In genomic region chr6:112471644-112472043, GRCm38 (mm10) we compare ENCODE assay signal across 29 mouse cellular contexts. TPM values are rescaled to one million over a fixed set of nuclear protein-coding genes. Genes with fewer than 3 reads are reported as not detected.
DNase-seq lines count a peak whose midpoint lies in the region; ATAC-seq and TF ChIP-seq lines count a peak whose summit lies in the region.
"Had no signal": no experiment of that assay in that cellular context is flagged by ENCODE, and none has a peak within 500 bp of the region (broad histone marks: within the 10 kb centered on the region; RNA-seq: fewer than 3 reads in every experiment).

No protein-coding gene starts in this region.

- H3K27me3 ChIP-seq in kidney, postnatal 0 days (ENCODE audit: insufficient read depth, low read length), result no peaks in the 10 kb centered on the region
- no peaks in the 10 kb centered on the region for H3K27me3 ChIP-seq in kidney, embryonic 14.5 days (ENCODE audit: control insufficient read depth, insufficient read depth, low read length)
- H3K27me3 ChIP-seq in hindbrain, embryonic 14.5 days (ENCODE audit: control insufficient read depth, insufficient read depth, low read length), result no peaks in the 10 kb centered on the region
- H3K27me3 ChIP-seq: embryonic facial prominence, embryonic 12.5 days; embryonic facial prominence, embryonic 15.5 days; hindbrain, embryonic 13.5 days had no signal

- H3K9ac ChIP-seq in kidney, postnatal 0 days (ENCODE audit: low read depth, low read length), result no peak overlapping the region
- H3K9ac ChIP-seq in kidney, embryonic 14.5 days (ENCODE audit: low read depth, low read length), result no peak overlapping the region
- no peak overlapping the region for H3K9ac ChIP-seq in hindbrain, embryonic 14.5 days
- H3K9ac ChIP-seq: embryonic facial prominence, embryonic 12.5 days; embryonic facial prominence, embryonic 15.5 days; forebrain, postnatal 0 days; hindbrain, embryonic 13.5 days had no signal

- H3K4me1 ChIP-seq in kidney, postnatal 0 days (replicated peaks; ENCODE audit: insufficient read depth, low read length), result no peaks in the 10 kb centered on the region
- 0 out of 2 replicates have a peak, but pooled peaks cover under 1% of the 10 kb centered on the region for H3K4me1 ChIP-seq in kidney, embryonic 14.5 days (ENCODE audit: control insufficient read depth, insufficient read depth, low read length)
- H3K4me1 ChIP-seq in hindbrain, embryonic 14.5 days (replicated peaks; ENCODE audit: control insufficient read depth, insufficient read depth, low read length), result no peaks in the 10 kb centered on the region
- H3K4me1 ChIP-seq: embryonic facial prominence, embryonic 12.5 days; embryonic facial prominence, embryonic 15.5 days; hindbrain, embryonic 10.5 days; hindbrain, embryonic 13.5 days had no signal

- WGBS in kidney, postnatal 0 days, result 73% methylated on average over 4 of the region's 4 CpGs
- 67% methylated on average over 4 of the region's 4 CpGs for WGBS in kidney, embryonic 14.5 days
- WGBS in hindbrain, embryonic 14.5 days, result 96% methylated on average over 4 of the region's 4 CpGs

- ATAC-seq in frontal cortex, adult (ENCODE audit: low TSS enrichment), result 0 out of 2 replicates have a peak, but pooled peaks have one; percentile 27
- ATAC-seq in kidney, postnatal 0 days (replicated peaks; ENCODE audit: low FRiP score, low read depth), result no peak
- ATAC-seq in kidney, embryonic 14.5 days (ENCODE audit: low FRiP score, low TSS enrichment), result no peak
- peak; percentile 18 to 56; a peak in 3 of 4 replicates for ATAC-seq in hematopoietic stem cell, adult 5-6 weeks (replicated peaks in 1 of 2; ENCODE audit: insufficient read depth in 1 of 2, low FRiP score in 2 of 2, low TSS enrichment in 1 of 2, low read depth in 1 of 2, poor library complexity in 2 of 2, severe bottlenecking in 2 of 2)
- no peak for ATAC-seq in hindbrain, embryonic 14.5 days (ENCODE audit: low FRiP score)
- ATAC-seq: forebrain, embryonic 14.5 days; forebrain, postnatal 0 days; hindbrain, postnatal 0 days; inflammation-experienced regulatory T-cells, adult 6 months had no signal

- H3K36me3 ChIP-seq in kidney, postnatal 0 days (ENCODE audit: insufficient read depth, low read length), result no peaks in the 10 kb centered on the region
- H3K36me3 ChIP-seq in kidney, embryonic 14.5 days (ENCODE audit: control insufficient read depth, insufficient read depth, low read length), result no peaks in the 10 kb centered on the region
- no peaks in the 10 kb centered on the region for H3K36me3 ChIP-seq in hindbrain, embryonic 14.5 days (replicated peaks; ENCODE audit: control insufficient read depth, insufficient read depth)
- H3K36me3 ChIP-seq: embryonic facial prominence, embryonic 12.5 days; embryonic facial prominence, embryonic 15.5 days; hindbrain, embryonic 10.5 days; hindbrain, embryonic 13.5 days had no signal

- no peak overlapping the region for H3K27ac ChIP-seq in kidney, postnatal 0 days
- no peak overlapping the region for H3K27ac ChIP-seq in kidney, embryonic 14.5 days (ENCODE audit: low read depth, low read length)
- no peak overlapping the region for H3K27ac ChIP-seq in hindbrain, embryonic 14.5 days
- H3K27ac ChIP-seq: embryonic facial prominence, embryonic 12.5 days; embryonic facial prominence, embryonic 15.5 days; hindbrain, embryonic 10.5 days; hindbrain, embryonic 13.5 days; hindbrain, postnatal 0 days had no signal

- DNase-seq in frontal cortex, postnatal 10 days (ENCODE audit: low spot score in 2 of 2), result no peak
- peak; percentile 35 for DNase-seq in kidney, postnatal 0 days (ENCODE audit: low spot score)
- DNase-seq in retina, embryonic 14.5 days (ENCODE audit: low spot score), result no peak
- DNase-seq in hindbrain, embryonic 14.5 days (ENCODE audit: low spot score), result no peak
- no peak for DNase-seq in left cerebral cortex, adult 8-10 months (ENCODE audit: low spot score in 2 of 2)
- DNase-seq: adrenal gland, adult 8-10 months; adrenal gland, postnatal 25 days; B cell, adult 2 months; cerebellum, adult 11-12 months; cerebellum, adult 8-10 months; cerebellum, postnatal 14 days; forebrain, postnatal 0 days; gastrocnemius, postnatal 10 days; gastrocnemius, postnatal 36 days; heart, adult 11 months had no signal

- H3K4me3 ChIP-seq in kidney, postnatal 0 days (replicated peaks; ENCODE audit: low read depth, low read length), result no peak overlapping the region
- H3K4me3 ChIP-seq in kidney, embryonic 14.5 days (ENCODE audit: low read length), result no peak overlapping the region
- no peak overlapping the region for H3K4me3 ChIP-seq in hindbrain, embryonic 14.5 days (replicated peaks; ENCODE audit: low read length)
- H3K4me3 ChIP-seq: embryonic facial prominence, embryonic 12.5 days; embryonic facial prominence, embryonic 15.5 days; hindbrain, embryonic 10.5 days; hindbrain, embryonic 13.5 days had no signal

- H3K9me3 ChIP-seq in kidney, postnatal 0 days (replicated peaks; ENCODE audit: low read length), result no peaks in the 10 kb centered on the region
- no peaks in the 10 kb centered on the region; the same call in 1 of the 2 replicates for H3K9me3 ChIP-seq in kidney, embryonic 14.5 days (ENCODE audit: control insufficient read depth, low read length)
- H3K9me3 ChIP-seq in hindbrain, embryonic 14.5 days (ENCODE audit: control insufficient read depth, low read length), result no peaks in the 10 kb centered on the region
- H3K9me3 ChIP-seq: embryonic facial prominence, embryonic 12.5 days; embryonic facial prominence, embryonic 15.5 days; hindbrain, embryonic 10.5 days had no signal

- H3K4me2 ChIP-seq in kidney, postnatal 0 days (ENCODE audit: low read length), result no peak overlapping the region
- no peak overlapping the region for H3K4me2 ChIP-seq in kidney, embryonic 14.5 days (replicated peaks; ENCODE audit: low read depth, low read length)
- no peak overlapping the region for H3K4me2 ChIP-seq in hindbrain, embryonic 14.5 days (replicated peaks)
- H3K4me2 ChIP-seq: embryonic facial prominence, embryonic 12.5 days; embryonic facial prominence, embryonic 15.5 days; heart, embryonic 11.5 days; hindbrain, embryonic 13.5 days had no signal

- no peak for TF ChIP-seq CTCF in kidney, postnatal 0 days (IDR thresholded peaks at IDR 0.05; ENCODE audit: low read depth)

RNA-seq across cellular contexts. Expression of gene Cav3, which starts 12.3 kb away (rescaled TPM):
- 2.0 and 2.6 TPM in 2 replicates for polyA plus RNA-seq in kidney, postnatal 0 days (2015; fragmentation: Nextera tagmentation; extraction: Ambion mirVana)
- polyA plus RNA-seq in kidney, embryonic 14.5 days (2014; fragmentation: Nextera tagmentation; extraction: Ambion mirVana), result 0.31 and 0.56 TPM in 2 replicates
- not detected in 2 replicates for total RNA-seq in hematopoietic stem cell, adult 5-6 weeks (2017)
- 0.17 and 0.18 TPM in 2 replicates for polyA plus RNA-seq in hindbrain, embryonic 14.5 days (2014; fragmentation: Nextera tagmentation; extraction: Ambion mirVana)
- total RNA-seq in left cerebral cortex, adult 8-10 months (2022), result under 1 TPM in 2 of 4 experiments, not detected in 2; 0.32 to 0.33 TPM
- total RNA-seq: adrenal gland, adult 8-10 months; adrenal gland, postnatal 25 days; CH12.LX; forebrain, postnatal 0 days; hindbrain, postnatal 0 days; MEL had no signal
- polyA plus RNA-seq: forebrain, embryonic 11.5 days; forebrain, embryonic 14.5 days; hindbrain, embryonic 10.5 days; inflammation-experienced regulatory T-cells, adult 6 months had no signal

RNA-seq across cellular contexts. Expression of gene Oxtr, which starts 18.1 kb away (rescaled TPM):
- polyA plus RNA-seq in kidney, postnatal 0 days (2015; fragmentation: Nextera tagmentation; extraction: Ambion mirVana), result 4.1 and 4.6 TPM in 2 replicates
- polyA plus RNA-seq in kidney, embryonic 14.5 days (2014; fragmentation: Nextera tagmentation; extraction: Ambion mirVana), result 4.0 and 8.2 TPM in 2 replicates
- not detected in 2 replicates for total RNA-seq in hematopoietic stem cell, adult 5-6 weeks (2017)
- polyA plus RNA-seq in hindbrain, embryonic 14.5 days (2014; fragmentation: Nextera tagmentation; extraction: Ambion mirVana), result 1.6 and 1.9 TPM in 2 replicates
- 1 to 10 TPM; 4.3 to 5.1 (median 4.7) TPM for total RNA-seq in left cerebral cortex, adult 8-10 months (2022)
- total RNA-seq: CH12.LX, MEL had no signal
- polyA plus RNA-seq: inflammation-experienced regulatory T-cells, adult 6 months had no signal

Comparison
In these comparisons a context has a peak if more than half of its experiments do, and no peak if none do; other contexts are left out.
1. ATAC-seq: peak in frontal cortex, adult (single experiment) and hematopoietic stem cell, adult 5-6 weeks (2 of 2); none in kidney, postnatal 0 days (single experiment), kidney, embryonic 14.5 days (single experiment) and hindbrain, embryonic 14.5 days (single experiment).